Mouse (Mus musculus): ENCODE data around the gene Fndc8. TPM values are rescaled to one million over a fixed set of nuclear protein-coding genes. Genes with fewer than 3 reads are reported as not detected.
A peak's percentile ranks its signal among the peaks of the same experiment; 100 is the strongest.

Fndc8 gene
- 1.0 and 1.1 TPM in 2 replicates for polyA plus RNA-seq (2015; fragmentation: Nextera tagmentation; extraction: Ambion mirVana)

DNA sequence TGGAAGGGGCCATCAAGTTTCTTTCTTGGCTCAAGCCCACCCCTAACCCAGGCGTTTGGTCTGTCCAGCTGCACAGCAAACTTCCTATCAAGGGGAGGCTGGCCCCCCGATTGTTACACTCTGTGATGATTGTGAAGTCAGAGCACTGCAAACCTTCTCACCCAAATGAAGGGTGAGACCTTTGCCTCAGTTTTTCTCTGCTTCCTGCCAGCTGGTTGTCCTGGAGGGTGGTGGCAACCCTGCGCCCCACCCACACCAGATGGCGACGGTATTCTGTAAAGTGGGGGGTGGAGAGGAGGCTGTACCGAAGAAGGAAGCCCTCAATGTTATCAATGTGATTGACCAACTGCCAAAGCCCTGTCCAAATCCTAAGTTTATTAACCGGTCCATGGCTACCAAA lies at the start of gene Fndc8:
Gene Fndc8, plus strand, starts transcription at position 189 of the 400 bp plus-strand sequence.
- no peak for ATAC-seq
- 62% methylated on average over 7 of the region's 7 CpGs for WGBS

DNA sequence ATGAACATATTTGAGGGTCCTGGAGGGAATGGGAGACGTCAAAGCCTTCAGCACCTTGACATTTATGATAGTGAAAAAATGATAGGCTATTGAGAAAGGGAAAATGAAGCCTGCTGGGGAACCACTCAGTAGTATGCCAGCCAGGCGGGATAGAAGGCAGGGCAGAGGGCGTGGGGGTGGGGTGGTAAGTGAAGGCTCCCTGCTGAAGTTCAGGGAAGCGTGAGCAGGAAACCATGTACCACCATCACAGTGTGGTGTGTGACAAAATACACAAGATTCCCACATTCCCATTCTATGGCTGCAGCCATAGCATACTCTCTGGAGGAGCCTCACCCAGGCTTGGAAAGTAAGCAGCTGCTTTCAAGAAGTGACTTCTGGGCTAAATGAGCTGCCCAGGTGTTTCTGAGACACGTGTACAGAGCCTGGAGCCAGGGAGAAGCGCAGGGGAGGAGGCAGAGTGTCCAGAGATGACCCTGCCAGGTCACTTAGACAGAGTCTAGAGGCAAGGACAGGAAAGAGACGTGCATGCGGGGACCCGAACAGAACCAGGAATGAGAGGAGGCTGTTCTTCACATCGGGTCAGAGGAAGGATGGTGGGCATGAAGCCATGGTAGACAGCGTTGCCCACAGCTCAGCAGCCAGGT lies 47.0 kb upstream of the Fndc8 start:
- Histone ChIP-seq H3K4me3 (ENCODE audit: low read depth, low read length) (no peak overlapping the region), H3K4me2 (ENCODE audit: low read length) (peak overlapping the region; percentile 43), H3K36me3 (ENCODE audit: control insufficient read depth, insufficient read depth, low read length) (no peaks in the 10 kb centered on the region)

More for the DNA sequence above, at the start of gene Fndc8:
- H3K4me1 ChIP-seq (ENCODE audit: control insufficient read depth, insufficient read depth, low read length), result peaks cover 14% of the 10 kb centered on the region
- no peaks in the 10 kb centered on the region for H3K36me3 ChIP-seq (ENCODE audit: control insufficient read depth, insufficient read depth, low read length)
- no peak within 1 kb of the TSS for H3K9ac ChIP-seq (ENCODE audit: low read depth, low read length)
- H3K4me3 ChIP-seq (ENCODE audit: low read depth, low read length), result no peak within 1 kb of the TSS
- H3K9me3 ChIP-seq (replicated peaks; ENCODE audit: control insufficient read depth, low read length, poor library complexity, severe bottlenecking), result no peaks in the 10 kb centered on the region
- H3K4me2 ChIP-seq (ENCODE audit: low read length), result no peak within 1 kb of the TSS
- H3K27me3 ChIP-seq (ENCODE audit: control insufficient read depth, insufficient read depth, low read depth, low read length), result peaks cover 8% of the 10 kb centered on the region; the same call in 1 of the 2 replicates
- H3K27ac ChIP-seq (ENCODE audit: low read length), result no peak within 1 kb of the TSS

DNA sequence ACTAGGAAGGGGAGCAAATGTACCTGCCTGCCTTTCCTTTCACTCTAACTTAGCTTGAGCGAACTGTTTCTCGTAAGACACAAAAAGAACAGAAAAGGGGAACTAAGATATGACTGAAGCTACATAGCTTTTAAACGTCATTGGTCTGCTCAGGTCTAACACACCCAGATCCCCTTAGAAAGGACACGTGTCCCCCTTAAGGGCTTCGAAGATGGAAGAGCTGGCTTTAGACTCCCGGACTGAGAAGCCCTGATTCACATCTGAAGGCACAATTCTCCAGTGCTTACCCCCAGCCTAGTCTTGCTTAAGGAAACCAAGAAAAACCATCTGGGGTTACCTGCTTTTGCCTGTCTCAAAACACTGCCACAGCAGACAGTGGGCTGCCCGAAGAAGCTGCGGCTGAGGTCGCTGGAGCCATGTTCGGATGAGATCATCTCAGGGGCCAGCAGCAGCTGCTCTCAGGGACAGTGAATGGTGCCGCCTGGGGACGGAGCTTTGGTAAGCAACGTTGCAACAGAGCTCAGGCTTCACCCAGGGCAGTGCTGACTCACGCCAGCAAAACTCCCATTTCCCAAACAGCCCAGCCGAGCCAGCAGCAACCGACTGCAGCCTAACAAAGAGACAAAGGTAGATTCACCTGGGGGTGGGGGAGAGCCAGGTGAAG lies 46.4 kb upstream of the Fndc8 start:
- H3K4me1 ChIP-seq (ENCODE audit: control insufficient read depth, insufficient read depth, low read length), result peaks cover 14% of the 10 kb centered on the region
- ATAC-seq, result peak; percentile 60; the same call in 1 of the 2 replicates
- no peaks in the 10 kb centered on the region for H3K27me3 ChIP-seq (ENCODE audit: control insufficient read depth, insufficient read depth, low read depth, low read length)
- peak overlapping the region; percentile 37 for H3K9ac ChIP-seq (ENCODE audit: low read depth, low read length)
- WGBS, result 23% methylated on average over 16 of the region's 16 CpGs
- H3K36me3 ChIP-seq (ENCODE audit: control insufficient read depth, insufficient read depth, low read length), result no peaks in the 10 kb centered on the region
- peak overlapping the region; percentile 43 for H3K4me2 ChIP-seq (ENCODE audit: low read length)
- H3K9me3 ChIP-seq (replicated peaks; ENCODE audit: control insufficient read depth, low read length, poor library complexity, severe bottlenecking), result no peaks in the 10 kb centered on the region
- H3K4me3 ChIP-seq (ENCODE audit: low read depth, low read length), result peak overlapping the region; percentile 21
- H3K27ac ChIP-seq (ENCODE audit: low read length), result peak overlapping the region; percentile 33; the same call in 1 of the 2 replicates

More for the DNA sequence above, 47.0 kb upstream of the Fndc8 start:
- 74% methylated on average over 11 of the region's 11 CpGs for WGBS
- peaks cover 14% of the 10 kb centered on the region for H3K4me1 ChIP-seq (ENCODE audit: control insufficient read depth, insufficient read depth, low read length)
- H3K9me3 ChIP-seq (replicated peaks; ENCODE audit: control insufficient read depth, low read length, poor library complexity, severe bottlenecking), result no peaks in the 10 kb centered on the region
- H3K9ac ChIP-seq (ENCODE audit: low read depth, low read length), result no peak overlapping the region
- no peaks in the 10 kb centered on the region for H3K27me3 ChIP-seq (ENCODE audit: control insufficient read depth, insufficient read depth, low read depth, low read length)
- H3K27ac ChIP-seq (ENCODE audit: low read length), result no peak overlapping the region
- no peak for ATAC-seq

DNA sequence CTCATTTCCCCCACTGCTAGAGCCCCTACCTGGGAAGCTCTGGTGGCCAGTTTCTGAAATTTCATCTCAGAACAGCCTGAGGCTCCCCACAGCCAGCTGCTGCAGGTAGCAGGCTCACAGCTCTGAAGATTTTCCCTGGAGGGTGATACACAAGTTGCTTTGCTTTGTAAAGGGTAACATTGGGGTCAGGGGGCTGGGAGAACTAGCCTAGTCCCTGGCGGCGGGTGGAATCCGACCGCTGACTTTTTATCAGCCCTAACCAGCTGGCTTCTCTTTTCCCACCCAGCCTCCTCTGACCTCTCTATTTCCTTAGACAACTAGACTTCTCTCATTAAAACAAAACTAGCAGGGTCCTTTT lies 45.9 kb upstream of the Fndc8 start:
- peak; percentile 25; the same call in 1 of the 2 replicates for ATAC-seq
- H3K27me3 ChIP-seq (ENCODE audit: control insufficient read depth, insufficient read depth, low read depth, low read length), result no peaks in the 10 kb centered on the region
- no peaks in the 10 kb centered on the region for H3K9me3 ChIP-seq (replicated peaks; ENCODE audit: control insufficient read depth, low read length, poor library complexity, severe bottlenecking)
- peak overlapping the region; percentile 33; the same call in 1 of the 2 replicates for H3K27ac ChIP-seq (ENCODE audit: low read length)
- 41% methylated on average over 4 of the region's 4 CpGs for WGBS
- peak overlapping the region; percentile 21 for H3K4me3 ChIP-seq (ENCODE audit: low read depth, low read length)
- H3K9ac ChIP-seq (ENCODE audit: low read depth, low read length), result peak overlapping the region; percentile 37
- peaks cover 14% of the 10 kb centered on the region for H3K4me1 ChIP-seq (ENCODE audit: control insufficient read depth, insufficient read depth, low read length)
- no peaks in the 10 kb centered on the region for H3K36me3 ChIP-seq (ENCODE audit: control insufficient read depth, insufficient read depth, low read length)
- peak overlapping the region; percentile 43 for H3K4me2 ChIP-seq (ENCODE audit: low read length)

DNA sequence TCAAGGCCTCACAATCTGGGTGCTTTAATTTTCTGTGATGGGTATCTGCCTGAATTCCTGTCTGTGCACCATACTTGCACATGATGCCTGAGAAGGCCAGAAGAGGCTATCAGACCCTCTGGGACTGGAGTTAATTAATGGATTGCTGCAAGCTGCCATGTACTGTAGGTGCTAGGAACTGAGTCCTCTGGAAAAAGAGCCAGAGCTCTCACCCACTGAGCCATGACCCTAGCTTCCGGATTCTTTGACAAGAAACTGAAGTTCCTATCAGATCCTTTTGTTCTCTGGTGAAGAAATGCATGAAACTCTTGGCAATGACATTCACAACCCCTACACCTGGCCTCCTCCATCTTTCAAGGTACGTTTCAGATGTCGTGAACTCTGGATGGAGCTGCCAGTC lies 45.0 kb upstream of the Fndc8 start:
- 63% methylated on average over 3 of the region's 3 CpGs for WGBS

DNA sequence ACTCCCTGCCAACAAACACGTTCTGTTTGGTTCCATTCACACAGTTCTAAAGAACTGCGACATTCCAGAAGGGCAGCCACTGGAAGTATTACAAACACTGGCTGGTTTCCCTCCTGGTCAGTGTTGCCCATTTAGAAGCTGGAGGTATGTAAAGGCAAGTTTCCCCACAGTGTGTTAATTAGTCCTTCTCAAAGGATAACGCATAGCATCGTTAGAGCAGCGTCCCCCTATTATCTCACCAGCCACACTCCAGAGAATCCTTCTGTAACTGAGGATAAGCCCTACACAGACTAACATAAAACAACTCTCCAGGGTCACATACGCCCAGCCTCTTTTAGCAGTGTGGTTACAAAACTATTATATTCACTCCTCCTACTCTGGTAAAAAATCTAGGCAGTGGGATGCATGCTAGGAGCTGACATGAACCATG lies 44.3 kb upstream of the Fndc8 start:
- Histone ChIP-seq H3K36me3 (ENCODE audit: control insufficient read depth, insufficient read depth, low read length) (no peaks in the 10 kb centered on the region), H3K4me2 (ENCODE audit: low read length) (no peak overlapping the region), H3K4me1 (ENCODE audit: control insufficient read depth, insufficient read depth, low read length) (peaks cover 14% of the 10 kb centered on the region), H3K9me3 (replicated peaks; ENCODE audit: control insufficient read depth, low read length, poor library complexity, severe bottlenecking) (no peaks in the 10 kb centered on the region), H3K9ac (ENCODE audit: low read depth, low read length) (no peak overlapping the region), H3K27me3 (ENCODE audit: control insufficient read depth, insufficient read depth, low read depth, low read length) (no peaks in the 10 kb centered on the region), H3K4me3 (ENCODE audit: low read depth, low read length) (no peak overlapping the region), H3K27ac (ENCODE audit: low read length) (no peak overlapping the region)
- 16% methylated on average over 6 of the region's 6 CpGs for WGBS
- no peak for ATAC-seq

More for the DNA sequence above, 45.0 kb upstream of the Fndc8 start:
- peaks cover 14% of the 10 kb centered on the region for H3K4me1 ChIP-seq (ENCODE audit: control insufficient read depth, insufficient read depth, low read length)
- no peak for ATAC-seq
- H3K36me3 ChIP-seq (ENCODE audit: control insufficient read depth, insufficient read depth, low read length), result no peaks in the 10 kb centered on the region
- H3K4me3 ChIP-seq (ENCODE audit: low read depth, low read length), result no peak overlapping the region
- H3K27me3 ChIP-seq (ENCODE audit: control insufficient read depth, insufficient read depth, low read depth, low read length), result no peaks in the 10 kb centered on the region
- H3K9ac ChIP-seq (ENCODE audit: low read depth, low read length), result no peak overlapping the region
- H3K9me3 ChIP-seq (replicated peaks; ENCODE audit: control insufficient read depth, low read length, poor library complexity, severe bottlenecking), result no peaks in the 10 kb centered on the region
- no peak overlapping the region for H3K27ac ChIP-seq (ENCODE audit: low read length)
- no peak overlapping the region for H3K4me2 ChIP-seq (ENCODE audit: low read length)

DNA sequence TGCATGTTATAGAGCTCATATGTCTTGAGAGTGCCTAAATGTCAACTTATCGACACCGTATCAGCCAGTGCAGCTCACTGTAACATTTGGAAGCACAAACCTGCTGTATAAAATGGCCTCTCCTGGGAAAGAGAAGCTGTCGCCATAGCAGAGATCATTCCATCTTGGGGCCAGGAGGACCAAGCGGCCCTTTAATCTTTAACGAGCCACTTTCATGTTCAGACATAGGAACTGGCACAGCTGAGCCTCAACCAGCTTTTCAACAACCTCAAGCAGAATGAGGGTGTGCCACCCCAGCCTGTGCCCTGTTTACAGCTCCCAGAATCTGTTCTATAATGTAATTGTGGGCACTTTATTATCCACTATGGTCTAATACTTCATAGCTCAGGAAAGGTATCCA lies 41.7 kb upstream of the Fndc8 start:
- Histone ChIP-seq H3K4me3 (ENCODE audit: low read depth, low read length) (no peak overlapping the region), H3K9me3 (replicated peaks; ENCODE audit: control insufficient read depth, low read length, poor library complexity, severe bottlenecking) (no peaks in the 10 kb centered on the region), H3K27ac (ENCODE audit: low read length) (0 out of 2 replicates have a peak overlapping the region, but pooled peaks have one; percentile 1), H3K9ac (ENCODE audit: low read depth, low read length) (no peak overlapping the region), H3K27me3 (ENCODE audit: control insufficient read depth, insufficient read depth, low read depth, low read length) (no peaks in the 10 kb centered on the region), H3K4me2 (ENCODE audit: low read length) (no peak overlapping the region), H3K4me1 (ENCODE audit: control insufficient read depth, insufficient read depth, low read length) (peaks cover 14% of the 10 kb centered on the region), H3K36me3 (ENCODE audit: control insufficient read depth, insufficient read depth, low read length) (no peaks in the 10 kb centered on the region)
- ATAC-seq, result no peak
- 46% methylated on average over 5 of the region's 5 CpGs for WGBS

DNA sequence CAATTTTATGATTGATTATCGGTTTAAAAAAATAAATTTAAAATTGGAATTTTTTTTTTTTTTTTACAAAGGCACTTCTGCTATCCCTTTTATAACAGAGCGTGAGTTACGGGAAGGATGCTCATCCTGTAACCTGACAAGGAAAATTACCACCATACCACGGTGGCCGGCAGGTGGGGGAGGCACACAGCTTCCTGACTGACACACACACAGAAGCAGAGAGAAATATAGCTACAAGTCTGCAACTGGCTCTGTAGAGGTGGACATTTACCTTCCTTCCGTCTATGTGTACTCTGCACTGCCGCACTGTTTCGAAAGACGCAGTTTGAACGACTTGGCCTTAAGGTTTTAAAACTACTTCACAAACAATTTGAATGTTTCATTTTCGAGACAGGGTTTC lies 39.8 kb upstream of the Fndc8 start:
- no peak overlapping the region for H3K27ac ChIP-seq (ENCODE audit: low read length)
- peaks cover 3% of the 10 kb centered on the region; the same call in 1 of the 2 replicates for H3K4me1 ChIP-seq (ENCODE audit: control insufficient read depth, insufficient read depth, low read length)
- 86% methylated on average over 11 of the region's 11 CpGs for WGBS
- H3K36me3 ChIP-seq (ENCODE audit: control insufficient read depth, insufficient read depth, low read length), result no peaks in the 10 kb centered on the region
- no peaks in the 10 kb centered on the region for H3K9me3 ChIP-seq (replicated peaks; ENCODE audit: control insufficient read depth, low read length, poor library complexity, severe bottlenecking)
- ATAC-seq, result no peak
- H3K4me2 ChIP-seq (ENCODE audit: low read length), result no peak overlapping the region
- H3K27me3 ChIP-seq (ENCODE audit: control insufficient read depth, insufficient read depth, low read depth, low read length), result no peaks in the 10 kb centered on the region
- H3K4me3 ChIP-seq (ENCODE audit: low read depth, low read length), result no peak overlapping the region
- no peak overlapping the region for H3K9ac ChIP-seq (ENCODE audit: low read depth, low read length)

DNA sequence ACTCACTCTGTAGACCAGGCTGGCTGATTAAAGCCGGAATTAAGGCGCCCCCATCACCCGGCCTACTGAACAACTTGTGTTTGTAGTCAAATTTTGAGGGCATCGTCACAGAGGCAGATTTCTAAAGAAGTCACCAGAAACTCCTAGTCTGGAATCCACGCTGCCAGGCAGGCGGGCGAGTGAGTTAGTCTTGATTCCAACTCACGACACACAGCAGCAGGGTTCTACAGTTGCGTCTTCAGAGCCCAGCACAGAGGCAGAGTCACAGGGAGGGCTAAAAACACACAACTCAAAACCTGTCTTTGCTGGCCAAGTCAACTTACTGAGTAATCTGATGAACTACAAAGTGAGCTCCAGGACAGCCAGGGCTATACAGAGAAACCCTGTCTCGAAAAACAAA lies 39.4 kb upstream of the Fndc8 start:
- no peak overlapping the region for H3K9ac ChIP-seq (ENCODE audit: low read depth, low read length)
- no peak overlapping the region for H3K4me3 ChIP-seq (ENCODE audit: low read depth, low read length)
- H3K36me3 ChIP-seq (ENCODE audit: control insufficient read depth, insufficient read depth, low read length), result no peaks in the 10 kb centered on the region
- no peaks in the 10 kb centered on the region for H3K9me3 ChIP-seq (replicated peaks; ENCODE audit: control insufficient read depth, low read length, poor library complexity, severe bottlenecking)
- H3K4me2 ChIP-seq (ENCODE audit: low read length), result no peak overlapping the region
- no peak overlapping the region for H3K27ac ChIP-seq (ENCODE audit: low read length)
- H3K27me3 ChIP-seq (ENCODE audit: control insufficient read depth, insufficient read depth, low read depth, low read length), result no peaks in the 10 kb centered on the region
- ATAC-seq, result no peak
- no peaks in the 10 kb centered on the region; the same call in 1 of the 2 replicates for H3K4me1 ChIP-seq (ENCODE audit: control insufficient read depth, insufficient read depth, low read length)
- WGBS, result 82% methylated on average over 10 of the region's 10 CpGs

Measured in midbrain, embryonic 16.5 days (tissue).